Mouse (Mus musculus) frontal cortex, postnatal 36 days (tissue): ENCODE measurements around the gene Aox2.

Experiments used
- DNase-seq, 2 experiments: peaks; one replicate each; pipeline ENCODE4 v3.0.0; 2022; ENCODE audit warnings: low spot score in 2 of 2

Gene Aox2

DNA sequence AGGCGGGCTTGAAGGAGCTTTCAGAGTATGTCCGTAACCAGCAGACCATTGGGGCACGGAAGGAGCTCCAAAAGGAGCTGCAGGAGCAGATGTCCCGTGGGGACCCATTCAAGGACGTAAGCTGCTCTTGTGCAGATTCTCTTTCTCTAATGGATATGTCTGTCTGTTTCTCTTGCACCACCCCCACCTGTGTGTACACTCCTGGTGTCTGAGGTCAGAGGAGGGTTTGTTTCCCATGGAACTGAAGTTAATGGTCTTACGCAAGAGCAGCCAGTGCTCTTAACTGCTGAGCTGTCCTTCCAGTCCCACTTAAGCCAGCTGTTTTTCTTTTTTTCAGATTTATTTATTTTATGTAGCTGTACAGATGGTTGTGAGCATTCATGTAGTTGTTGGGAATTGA lies 123.3 kb downstream of the Aox2 start:
- DNase-seq: no peak

DNA sequence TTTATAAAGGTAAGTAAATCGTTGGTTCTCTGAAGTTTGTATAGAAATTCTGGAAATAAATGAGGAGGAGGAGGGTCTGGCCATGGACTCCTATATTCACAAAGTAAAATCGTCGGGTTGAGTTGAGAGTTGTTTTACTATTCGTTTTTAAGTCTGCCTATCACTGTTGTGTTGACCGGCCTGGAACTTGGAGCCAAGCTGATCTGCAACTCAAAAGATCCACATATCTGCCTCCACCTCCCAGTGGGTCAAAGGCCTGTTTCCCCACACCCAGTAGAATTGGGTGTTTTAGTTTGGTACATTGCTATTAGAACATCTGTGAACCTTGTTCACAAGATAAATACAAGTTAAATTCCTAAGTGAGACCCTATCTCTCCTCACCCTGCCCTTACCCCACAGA lies 125.6 kb downstream of the Aox2 start:
- DNase-seq: no peak

DNA sequence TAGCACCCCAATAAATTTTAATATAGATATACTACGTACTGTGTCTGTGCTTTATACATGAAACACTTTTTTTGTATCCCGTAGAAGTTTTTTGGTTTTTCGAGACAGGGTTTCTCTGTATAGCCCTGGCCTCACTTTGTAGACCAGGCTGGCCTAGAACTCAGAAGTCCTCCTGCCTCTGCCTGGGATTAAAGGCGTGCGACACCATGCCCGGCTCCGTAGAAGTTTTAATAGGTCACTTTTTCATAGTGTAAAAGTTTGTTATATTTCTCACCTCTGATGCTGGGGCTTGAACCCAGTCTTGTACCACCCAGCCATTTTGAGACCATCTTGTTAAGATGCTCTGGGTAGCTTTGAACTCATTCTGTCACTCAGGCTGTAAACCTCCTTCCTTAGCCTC lies 129.2 kb downstream of the Aox2 start:
- DNase-seq: no peak

DNA sequence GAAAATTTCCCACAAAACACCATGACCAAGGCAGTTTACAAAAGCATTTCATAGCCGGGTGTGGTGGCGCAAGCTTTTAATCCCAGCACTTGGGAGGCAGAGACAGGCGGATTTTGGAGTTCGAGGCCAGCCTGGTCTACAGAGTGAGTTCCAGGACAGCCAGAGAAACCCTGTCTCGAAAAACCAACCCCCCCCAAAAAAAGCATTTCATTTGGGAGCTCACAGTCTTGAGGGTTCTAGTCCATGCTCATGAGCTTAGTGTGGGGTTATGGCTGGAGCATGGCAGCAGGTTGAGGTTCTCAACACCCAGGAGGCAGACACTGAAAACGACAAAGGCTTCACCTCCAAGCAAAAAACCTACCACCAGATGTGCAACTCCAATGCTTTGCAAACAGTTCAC lies 130.0 kb downstream of the Aox2 start:
- DNase-seq: no peak

DNA sequence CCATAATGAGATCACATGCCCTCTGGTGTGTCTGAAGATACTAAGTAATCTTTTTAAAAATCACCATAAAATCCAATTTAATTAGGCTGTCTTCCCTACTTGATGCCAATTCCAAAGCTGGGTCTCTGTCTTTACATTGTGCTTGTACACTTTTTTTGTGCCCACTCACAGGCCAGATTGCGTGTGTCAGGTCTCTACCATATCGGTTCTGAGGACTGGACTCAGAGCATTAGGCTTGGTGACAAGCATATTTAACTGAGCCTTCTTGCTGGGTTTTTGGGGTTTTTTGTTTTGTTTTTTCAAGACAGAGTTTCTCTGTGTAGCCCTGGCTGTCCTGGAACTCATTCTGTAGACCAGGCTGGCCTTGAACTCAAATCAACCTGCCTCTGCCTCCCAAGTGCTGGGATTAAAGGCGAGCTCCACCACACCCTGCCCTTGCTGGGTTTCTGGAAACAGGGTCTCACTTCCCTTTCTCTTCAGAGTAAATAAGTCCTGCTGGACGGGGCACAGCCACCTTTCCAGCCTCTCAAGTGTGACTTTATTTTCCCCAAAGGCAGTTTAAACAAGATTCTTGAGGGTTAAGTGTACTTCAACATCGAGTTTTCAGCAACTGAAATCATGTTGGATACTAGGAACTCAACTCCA lies 131.5 kb downstream of the Aox2 start:
- no peak for DNase-seq

DNA sequence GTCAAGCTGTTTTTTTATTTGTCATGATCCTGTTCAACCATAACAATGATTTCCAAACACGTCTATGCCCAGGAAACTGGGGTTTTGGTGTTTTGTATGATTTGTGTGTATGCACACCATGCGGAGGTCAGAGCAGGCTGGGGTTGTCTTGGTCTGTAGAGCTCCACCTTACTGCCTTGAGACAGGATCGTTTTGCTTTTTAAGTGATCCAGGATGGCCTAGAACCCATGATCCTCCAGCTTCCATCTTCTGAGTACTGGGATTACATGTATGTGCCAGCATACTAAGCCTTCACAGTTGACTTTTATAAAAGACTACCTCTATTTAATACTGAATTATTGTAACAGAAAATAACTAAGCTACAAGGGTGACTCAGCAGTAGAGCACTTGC lies 132.1 kb downstream of the Aox2 start:
- no peak for DNase-seq

DNA sequence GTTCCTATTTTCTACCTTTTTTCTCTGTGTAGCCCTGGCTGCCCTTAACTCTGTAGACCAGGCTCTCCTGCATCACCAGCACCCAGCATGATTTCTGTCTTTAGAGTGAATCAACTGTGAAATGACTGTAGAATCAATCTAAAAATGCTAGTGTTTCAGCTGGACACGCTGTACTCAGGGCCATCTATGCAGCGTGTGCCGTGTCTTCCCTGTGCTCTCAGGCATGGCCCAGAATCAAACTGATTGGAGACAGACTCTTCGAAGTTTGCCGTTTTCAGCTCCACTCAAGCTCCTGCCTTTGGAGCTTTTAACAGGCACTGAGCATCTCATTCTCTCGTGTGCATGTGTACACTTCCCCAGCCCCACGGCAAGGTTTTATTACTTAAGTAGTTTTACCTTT lies 132.7 kb downstream of the Aox2 start:
- no peak for DNase-seq

DNA sequence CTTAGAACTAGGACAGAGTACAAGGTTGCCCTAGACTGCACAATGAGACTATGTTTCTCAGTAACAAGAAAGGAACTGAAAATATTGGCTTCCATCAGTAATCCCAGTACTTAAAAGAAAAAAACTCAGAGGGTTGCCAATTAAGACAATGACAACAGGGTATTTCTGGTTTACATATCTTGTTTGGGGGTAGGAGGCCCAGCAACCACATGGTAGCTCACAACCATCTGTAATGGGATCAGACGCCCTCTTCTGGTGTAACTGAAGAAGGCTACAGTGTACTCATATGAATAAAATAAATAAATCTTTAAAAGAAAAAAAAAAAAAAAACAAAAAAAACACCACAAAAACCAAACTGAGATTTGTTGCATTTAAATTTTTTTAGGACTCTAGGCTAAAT lies 137.3 kb downstream of the Aox2 start:
- DNase-seq: no peak

DNA sequence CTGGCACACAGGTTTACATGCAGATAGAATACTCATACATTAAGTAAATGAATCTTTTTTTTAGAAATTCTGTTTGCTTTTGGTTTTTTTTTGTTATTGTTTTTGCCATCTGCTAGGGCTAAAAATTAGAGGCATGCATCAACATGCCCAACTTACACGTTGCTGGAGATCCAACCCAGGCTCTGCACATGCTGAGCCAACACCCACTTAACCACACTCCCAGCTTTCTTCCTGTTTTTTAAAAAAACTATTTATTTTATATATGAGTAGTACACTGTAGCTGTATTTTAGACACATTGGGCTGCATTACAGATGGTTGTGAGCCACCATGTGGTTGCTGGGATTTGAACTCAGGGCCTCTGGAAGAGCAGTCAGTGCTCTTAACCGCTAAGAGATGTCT lies 137.9 kb downstream of the Aox2 start:
- DNase-seq: no peak

DNA sequence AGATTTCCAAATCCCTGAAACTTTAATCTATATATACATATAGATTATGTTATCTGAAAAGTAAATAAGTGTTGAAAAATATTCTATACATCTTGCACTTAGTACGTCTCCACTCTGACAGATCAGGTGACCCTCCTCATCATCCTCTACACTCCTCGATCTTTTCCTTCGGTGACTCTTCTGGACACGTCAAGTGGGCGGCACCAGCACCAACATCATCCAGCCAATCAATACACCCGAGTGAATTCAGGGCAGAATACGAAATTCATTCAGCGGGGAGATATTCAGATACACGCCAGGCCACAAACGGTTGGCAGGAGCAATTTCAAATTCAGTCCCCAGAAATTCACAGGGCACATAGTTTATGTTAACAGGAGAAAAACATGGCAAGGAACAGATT lies 141.9 kb downstream of the Aox2 start:
- DNase-seq: no peak

DNA sequence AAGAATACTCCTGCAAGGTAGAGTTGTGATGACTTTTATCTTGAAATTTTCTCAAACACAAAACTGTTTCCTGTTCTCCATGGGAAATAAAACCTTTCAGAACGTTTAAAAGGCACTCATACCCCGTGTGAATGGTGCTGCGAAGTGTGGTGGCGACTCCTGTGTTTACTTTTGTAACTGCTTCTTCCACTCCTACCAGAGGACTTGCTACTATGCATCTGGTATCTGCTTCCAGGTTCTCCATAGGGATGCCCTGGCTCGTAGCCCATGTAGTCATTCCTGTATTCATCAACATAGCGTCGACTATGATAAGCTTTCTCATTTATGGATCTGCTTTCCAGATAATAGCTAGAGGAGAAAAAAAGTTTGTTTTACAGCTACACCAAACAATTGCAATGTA lies 142.8 kb downstream of the Aox2 start:
- no peak for DNase-seq

DNA sequence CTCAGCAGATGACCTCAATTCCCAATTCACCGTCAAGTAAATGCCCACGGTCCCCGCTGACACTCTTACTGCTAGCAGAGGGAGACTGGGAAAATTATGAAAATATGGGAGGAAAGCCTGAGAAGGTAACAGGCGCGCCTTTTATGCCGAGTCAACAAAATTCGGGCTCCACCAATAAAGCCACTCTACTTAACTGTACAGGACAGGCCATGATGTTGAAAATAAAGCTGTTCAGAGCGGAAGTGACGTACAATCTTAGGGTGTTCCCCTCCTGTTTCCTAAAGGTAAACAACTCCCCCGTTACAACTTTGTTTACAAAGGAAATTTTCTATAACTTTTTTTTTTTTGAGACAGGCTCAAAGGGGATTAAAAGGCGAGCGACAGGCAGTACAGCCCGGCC lies 144.8 kb downstream of the Aox2 start:
- DNase-seq: no peak

DNA sequence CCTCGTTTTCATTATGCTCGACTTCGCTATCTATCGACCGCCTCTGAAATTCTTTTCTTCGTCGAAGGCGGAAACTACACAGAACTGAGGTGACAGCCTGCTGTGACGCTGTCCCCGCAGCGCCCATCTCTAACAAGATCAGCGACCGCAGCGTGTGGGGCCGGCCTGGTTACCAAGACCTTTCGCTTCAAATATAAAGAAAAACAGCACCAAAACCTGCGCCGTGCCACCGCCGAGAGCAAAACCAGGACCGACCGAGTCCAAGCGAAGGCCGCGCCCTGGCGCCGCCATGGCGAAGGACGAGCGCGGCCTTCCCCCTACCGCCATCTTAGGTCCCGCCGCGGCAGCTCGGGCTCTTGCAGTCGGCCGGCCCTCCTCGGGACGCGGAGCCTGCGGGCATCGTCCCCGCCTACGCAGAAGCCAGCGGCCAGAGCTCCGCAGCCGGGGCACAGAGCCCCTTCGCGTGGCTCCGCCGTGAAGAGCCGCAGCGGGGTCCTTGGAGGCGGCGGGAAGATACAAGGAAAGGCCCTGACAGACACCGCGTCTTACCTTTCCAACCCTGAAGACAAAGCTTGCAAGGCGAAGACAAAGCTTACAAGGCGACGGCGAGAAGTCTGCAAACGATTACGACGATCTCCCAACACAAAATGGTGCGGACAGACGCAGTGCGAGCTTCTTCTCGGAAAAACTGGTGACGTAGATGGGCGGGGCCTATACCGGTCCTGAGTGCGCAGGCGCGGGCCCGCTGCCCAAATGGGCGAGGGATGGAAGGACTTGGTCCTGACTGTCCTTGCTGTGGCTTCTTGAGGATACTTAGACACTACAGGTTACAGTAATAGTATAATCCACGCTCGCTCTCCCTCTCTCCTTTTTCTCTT lies 145.5 kb downstream of the Aox2 start, which contains the start of gene Clk1:
Gene Clk1 (minus strand): TSS at position 696 of the 878 bp plus-strand sequence.
- DNase-seq: peak; percentile 96 to 97

DNA sequence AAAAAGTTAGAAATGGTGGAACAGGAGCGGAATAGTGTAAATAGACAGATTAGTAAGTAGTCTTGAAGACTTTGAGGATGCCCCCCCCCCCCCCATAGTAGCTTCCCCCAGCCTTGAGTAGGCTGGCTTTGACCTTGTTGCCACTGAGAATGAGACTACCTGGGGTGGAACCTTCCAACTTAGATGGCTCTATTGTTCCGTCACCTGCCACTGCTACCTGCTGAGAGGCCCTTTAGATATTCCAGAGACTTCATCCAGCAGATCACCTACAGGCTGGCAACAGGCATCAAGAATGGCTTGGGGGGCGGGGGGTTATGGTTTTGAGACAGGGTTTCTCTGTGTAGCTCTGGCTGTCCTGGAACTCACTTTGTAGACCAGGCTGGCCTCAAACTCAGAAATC lies 146.4 kb downstream of the Aox2 start:
- no peak for DNase-seq
